Mouse (Mus musculus) forebrain, postnatal 0 days (tissue): ENCODE measurements at regions not wholly inside any gene's neighbourhood (a gene's known extent, or its start where the extent isn't known, plus 50 kb on each side); places are given as distances from the start of the nearest gene placed in this dataset.

Source experiments
- ATAC-seq: fragments of 200-750 bp; cut with Nextera tagmentation; 2 replicates; pipeline ENCODE4 v1.8.0; 2017; ENCODE audit warnings: mild to moderate bottlenecking, moderate library complexity
- DNase-seq: peaks from one replicate; pipeline ENCODE4 v3.0.0-alpha.2; 2015
- H3K27ac ChIP-seq: fragments of 300-500 bp; sonication (generic); 2 replicates; pipeline ENCODE4 v1.5.1; 2014; ENCODE audit warnings: low read depth, mild to moderate bottlenecking, antibody characterized with exemption, low read length, moderate library complexity, mixed read lengths
- H3K27me3 ChIP-seq: fragments of 300-500 bp; sonication (generic); 2 replicates; pipeline ENCODE4 v1.6.1; 2014; ENCODE audit warnings: mild to moderate bottlenecking, low read length, mixed read lengths; ENCODE audit not compliant: insufficient read depth
- H3K36me3 ChIP-seq: fragments of 300-500 bp; sonication (generic); 2 replicates; pipeline ENCODE4 v1.6.1; 2014; ENCODE audit warnings: mild to moderate bottlenecking, moderate library complexity; ENCODE audit not compliant: insufficient read depth
- H3K4me1 ChIP-seq: fragments of 300-500 bp; sonication (generic); 2 replicates; pipeline ENCODE4 v1.6.1; 2014; ENCODE audit warnings: antibody characterized with exemption; ENCODE audit not compliant: insufficient read depth
- H3K4me2 ChIP-seq: fragments of 300-500 bp; sonication (generic); 2 replicates; pipeline ENCODE4 v1.6.1; 2014; ENCODE audit warnings: low read depth, mild to moderate bottlenecking, moderate library complexity
- H3K4me3 ChIP-seq: fragments of 300-500 bp; sonication (generic); 2 replicates; pipeline ENCODE4 v1.5.1; 2014; ENCODE audit warnings: low read depth, low read length, mixed read lengths
- H3K9ac ChIP-seq: fragments of 300-500 bp; sonication (generic); 2 replicates; pipeline ENCODE4 v1.6.1; 2014; ENCODE audit warnings: mild to moderate bottlenecking
- H3K9me3 ChIP-seq: fragments of 300-500 bp; sonication (generic); 2 replicates; pipeline ENCODE4 v1.6.1; 2016; ENCODE audit warnings: low read length
- CTCF ChIP-seq: sonication (generic); IDR thresholded peaks from 2 replicates; pipeline ENCODE4 v1.5.1; 2016; ENCODE audit warnings: antibody characterized with exemption, control low read depth, low read depth
- WGBS: fragments of 180-500 bp; shearing (Covaris S2); extraction: QIAGEN DNeasy Blood & Tissue Kit; methylation state at CpG from one replicate; pipeline ENCODE4 v1.1.7; 2014; 5-methylcytosine and 5-hydroxymethylcytosine counted together

GRCm38 (mm10) chr9:24942943-24943342, 146.3 kb upstream of the Gm10181 start:
- DNase-seq (no peak), ATAC-seq (no peak)
- H3K27me3 ChIP-seq: no peaks in the 10 kb centered on the region
- no peaks in the 10 kb centered on the region for H3K4me1 ChIP-seq
- no peak overlapping the region for H3K27ac ChIP-seq
- no peak overlapping the region for H3K4me2 ChIP-seq
- no peak overlapping the region for H3K4me3 ChIP-seq
- no peak for TF ChIP-seq CTCF
- no peak overlapping the region for H3K9ac ChIP-seq
- H3K9me3 ChIP-seq: no peaks in the 10 kb centered on the region
- 90% methylated on average over 5 of the region's 5 CpGs for WGBS
- H3K36me3 ChIP-seq: no peaks in the 10 kb centered on the region

- no peaks in the 10 kb centered on the region for H3K27me3 ChIP-seq
- DNase-seq: no peak
- no peak overlapping the region for H3K9ac ChIP-seq
- WGBS: 16% methylated on average over 6 of the region's 6 CpGs
- TF ChIP-seq CTCF: no peak
- H3K4me2 ChIP-seq: no peak overlapping the region
- no peaks in the 10 kb centered on the region for H3K36me3 ChIP-seq
- H3K27ac ChIP-seq: no peak overlapping the region
- H3K9me3 ChIP-seq: no peaks in the 10 kb centered on the region
- no peak for ATAC-seq
- H3K4me3 ChIP-seq: no peak overlapping the region
- H3K4me1 ChIP-seq: no peaks in the 10 kb centered on the region
These were observed 145.4 kb upstream of the Gm10181 start for GRCm38 (mm10) chr9:24943830-24944229.

GRCm38 (mm10) chr9:24952516-24952915, 136.7 kb upstream of the Gm10181 start:
- Histone ChIP-seq H3K4me2 (no peak overlapping the region), H3K36me3 (no peaks in the 10 kb centered on the region), H3K4me3 (no peak overlapping the region), H3K4me1 (no peaks in the 10 kb centered on the region), H3K9ac (no peak overlapping the region), H3K27ac (no peak overlapping the region), H3K27me3 (no peaks in the 10 kb centered on the region), H3K9me3 (no peaks in the 10 kb centered on the region)
- 40% methylated on average over 23 of the region's 23 CpGs for WGBS
- DNase-seq (no peak), ATAC-seq (no peak)
- no peak for TF ChIP-seq CTCF

- Histone ChIP-seq H3K36me3 (no peaks in the 10 kb centered on the region), H3K4me2 (no peak overlapping the region), H3K4me3 (no peak overlapping the region), H3K27ac (no peak overlapping the region), H3K27me3 (no peaks in the 10 kb centered on the region), H3K9me3 (no peaks in the 10 kb centered on the region), H3K4me1 (no peaks in the 10 kb centered on the region), H3K9ac (no peak overlapping the region)
- ATAC-seq (no peak), DNase-seq (no peak)
- WGBS: 50% methylated on average over 5 of the region's 5 CpGs
- TF ChIP-seq CTCF: no peak
These were observed 133.6 kb upstream of the Gm10181 start for GRCm38 (mm10) chr9:24955641-24956040.

- H3K4me2 ChIP-seq: no peak overlapping the region
- no peaks in the 10 kb centered on the region for H3K27me3 ChIP-seq
- H3K36me3 ChIP-seq: no peaks in the 10 kb centered on the region
- no peaks in the 10 kb centered on the region for H3K9me3 ChIP-seq
- no peaks in the 10 kb centered on the region for H3K4me1 ChIP-seq
- no peak overlapping the region for H3K9ac ChIP-seq
- no peak overlapping the region for H3K27ac ChIP-seq
- TF ChIP-seq CTCF: no peak
- ATAC-seq (no peak), DNase-seq (no peak)
- no peak overlapping the region for H3K4me3 ChIP-seq
- 27% methylated on average over 7 of the region's 7 CpGs for WGBS
These were observed 132.7 kb upstream of the Gm10181 start for GRCm38 (mm10) chr9:24956566-24956965.

GRCm38 (mm10) chr9:24963290-24963689, 125.9 kb upstream of the Gm10181 start:
- no peak for TF ChIP-seq CTCF
- Histone ChIP-seq H3K9me3 (no peaks in the 10 kb centered on the region), H3K27me3 (no peaks in the 10 kb centered on the region), H3K4me1 (no peaks in the 10 kb centered on the region), H3K4me2 (no peak overlapping the region), H3K9ac (no peak overlapping the region), H3K4me3 (no peak overlapping the region), H3K36me3 (no peaks in the 10 kb centered on the region), H3K27ac (no peak overlapping the region)
- DNase-seq (no peak), ATAC-seq (no peak)
- 81% methylated on average over 1 of the region's 1 CpGs for WGBS

GRCm38 (mm10) chr9:24967571-24967970, 121.7 kb upstream of the Gm10181 start:
- WGBS: 63% methylated on average over 10 of the region's 10 CpGs
- ATAC-seq (no peak; the same call in 1 of the 2 replicates), DNase-seq (no peak)
- H3K4me1 ChIP-seq: no peaks in the 10 kb centered on the region
- H3K27me3 ChIP-seq: no peaks in the 10 kb centered on the region
- H3K9me3 ChIP-seq: no peaks in the 10 kb centered on the region
- no peak overlapping the region for H3K4me3 ChIP-seq
- H3K4me2 ChIP-seq: no peak overlapping the region
- H3K9ac ChIP-seq: no peak overlapping the region
- H3K27ac ChIP-seq: no peak overlapping the region
- TF ChIP-seq CTCF: no peak
- no peaks in the 10 kb centered on the region for H3K36me3 ChIP-seq
